Mouse (Mus musculus) thymus, adult 2 months (tissue): ENCODE data around the gene Diaph2. TPM values are rescaled to one million over a fixed set of nuclear protein-coding genes. Genes with fewer than 3 reads are reported as not detected.
A peak's percentile ranks its signal among the peaks of the same experiment; 100 is the strongest.

Experiments
- DNase-seq: peaks from one replicate; pipeline ENCODE4 v3.0.0; 2021
- H3K27ac ChIP-seq: fragments of 200-500 bp; 2 replicates; pipeline ENCODE4 v1.5.1; 2012; ENCODE audit warnings: low read length, control low read depth; ENCODE audit not compliant: control insufficient read depth, insufficient read depth
- H3K27me3 ChIP-seq: fragments of 200-500 bp; 2 replicates; pipeline ENCODE4 v1.6.1; 2012; ENCODE audit warnings: mild to moderate bottlenecking, low read length, moderate library complexity, mixed read lengths; ENCODE audit not compliant: control insufficient read depth, insufficient read depth
- H3K36me3 ChIP-seq: fragments of 200-500 bp; 2 replicates; pipeline ENCODE4 v1.6.1; 2012; ENCODE audit warnings: mild to moderate bottlenecking, low read length, moderate library complexity; ENCODE audit not compliant: control insufficient read depth, insufficient read depth
- H3K4me1 ChIP-seq: fragments of 200-500 bp; replicated peaks from 2 replicates; pipeline ENCODE4 v1.6.1; 2012; ENCODE audit warnings: low read length; ENCODE audit not compliant: control insufficient read depth, insufficient read depth
- H3K4me3 ChIP-seq: fragments of 200-500 bp; 2 replicates; pipeline ENCODE4 v1.5.1; 2012; ENCODE audit warnings: mild to moderate bottlenecking, low read length, control low read depth, moderate library complexity; ENCODE audit not compliant: control insufficient read depth, insufficient read depth
- CTCF ChIP-seq: fragments of 200-500 bp; IDR thresholded peaks from 2 replicates; pipeline ENCODE4 v1.5.1; 2012; ENCODE audit warnings: mild to moderate bottlenecking, control low read depth, low read length, moderate library complexity, borderline replicate concordance; ENCODE audit not compliant: control insufficient read depth, poor library complexity, insufficient read depth; ENCODE audit errors: extremely low read depth
- POLR2A ChIP-seq: fragments of 200-500 bp; IDR thresholded peaks from 2 replicates; pipeline ENCODE4 v1.6.1; 2012; ENCODE audit warnings: mild to moderate bottlenecking, low read length, control low read depth, moderate library complexity; ENCODE audit not compliant: control insufficient read depth, poor library complexity, insufficient read depth; ENCODE audit errors: extremely low read depth
- WGBS: fragments of 180-500 bp; shearing (Covaris S2); methylation state at CpG from one replicate; pipeline ENCODE4 v1.1.7; 2018; 5-methylcytosine and 5-hydroxymethylcytosine counted together
- polyA plus RNA-seq: library from polyadenylated mRNA; depleted of rRNA; stranded (reverse); fragments of >200 nt; gene quantifications from 2 replicates; pipeline ENCODE4 v1.2.3, GENCODE M21; 2012

Gene Diaph2
- polyA plus RNA-seq, 1 experiment, result 3.5 TPM

DNA sequence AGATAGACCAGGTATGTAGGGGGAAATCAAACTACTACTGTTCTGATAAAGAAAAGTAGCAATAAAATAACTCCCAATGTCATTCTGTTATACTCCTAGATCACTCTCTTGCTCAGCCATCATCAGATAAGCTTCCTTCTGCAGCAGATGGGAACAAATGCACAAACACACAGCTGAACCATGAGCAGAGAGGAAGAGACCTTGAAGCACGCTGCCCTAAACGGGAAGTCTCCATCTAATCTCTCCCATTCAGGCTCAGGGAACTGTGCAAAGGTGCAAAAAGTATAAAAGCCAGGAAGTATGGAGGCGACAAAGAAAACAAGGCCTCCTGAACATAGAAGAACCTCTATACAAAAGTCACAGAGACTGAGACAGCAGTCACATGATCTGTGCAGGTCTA is 6.6 kb upstream of the Diaph2 start:
- H3K27me3 ChIP-seq, result no peaks in the 10 kb centered on the region
- WGBS, result 26% methylated on average over 3 of the region's 3 CpGs
- no peak overlapping the region for H3K27ac ChIP-seq
- H3K4me1 ChIP-seq, result no peaks in the 10 kb centered on the region
- TF ChIP-seq CTCF (no peak), POLR2A (no peak)
- no peaks in the 10 kb centered on the region for H3K36me3 ChIP-seq
- no peak overlapping the region for H3K4me3 ChIP-seq
- DNase-seq, result no peak

DNA sequence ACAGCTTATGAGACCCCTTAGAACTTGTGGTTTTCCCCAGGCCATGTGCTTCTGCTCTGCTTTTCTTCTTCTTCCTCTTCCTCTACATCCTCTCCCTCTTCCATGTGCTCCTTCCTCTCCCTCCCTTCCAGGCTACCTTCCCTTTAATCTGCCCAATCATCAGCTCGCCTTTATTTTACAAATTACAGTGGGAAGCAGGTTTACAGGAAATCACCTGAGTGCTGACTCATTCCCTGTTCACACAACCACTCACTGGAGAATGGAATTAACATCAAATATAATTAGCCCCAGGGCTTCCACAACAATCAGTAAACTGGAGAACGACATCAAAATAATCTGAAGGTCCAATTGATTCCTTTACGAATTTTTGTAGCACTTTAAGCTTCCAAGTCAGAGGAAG is 3.6 kb upstream of the Diaph2 start:
- Histone ChIP-seq H3K4me3 (no peak overlapping the region), H3K27me3 (no peaks in the 10 kb centered on the region), H3K4me1 (no peaks in the 10 kb centered on the region; the same call in 1 of the 2 replicates), H3K36me3 (no peaks in the 10 kb centered on the region), H3K27ac (no peak overlapping the region)
- TF ChIP-seq CTCF (no peak), POLR2A (no peak)
- no peak for DNase-seq
- WGBS, result 54% methylated on average over 3 of the region's 3 CpGs

GRCm38 (mm10) chrX:129749102-129749501 is 440 bp upstream of the Diaph2 start:
- no peak overlapping the region for H3K4me3 ChIP-seq

DNA sequence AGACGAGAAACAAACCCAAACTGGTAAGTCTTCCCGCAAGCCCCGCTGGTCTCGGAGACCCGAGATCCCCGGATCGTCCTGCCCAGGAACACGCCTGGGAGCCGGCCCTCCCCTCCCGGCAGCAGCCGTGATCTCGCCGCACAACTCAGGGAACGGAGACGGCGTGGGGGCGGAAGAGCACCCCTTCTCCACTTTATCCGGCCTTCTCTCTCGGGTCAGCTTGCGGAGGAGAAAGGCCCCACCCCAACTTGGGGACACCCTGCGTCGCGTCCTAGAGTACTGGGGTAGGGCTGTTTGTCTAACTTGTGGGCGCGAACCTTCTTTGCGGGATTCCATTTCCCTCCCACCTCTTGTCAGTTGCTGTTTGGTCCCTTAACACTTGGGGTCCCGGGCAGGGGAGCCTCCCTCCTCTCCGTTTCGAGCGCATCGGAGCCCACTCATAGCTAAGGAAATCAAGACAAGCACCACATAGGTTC is 590 bp downstream of the Diaph2 start:
- DNase-seq, result peak; percentile 23
- TF ChIP-seq POLR2A, result no peak
- no peak overlapping the region for H3K27ac ChIP-seq
- 3% methylated on average over 30 of the region's 31 CpGs for WGBS
- H3K27me3 ChIP-seq, result no peaks in the 10 kb centered on the region
- no peaks in the 10 kb centered on the region; the same call in 1 of the 2 replicates for H3K4me1 ChIP-seq
- peak overlapping the region; percentile 94 for H3K4me3 ChIP-seq
- H3K36me3 ChIP-seq, result no peaks in the 10 kb centered on the region

More at GRCm38 (mm10) chrX:129749102-129749501, 440 bp upstream of the Diaph2 start:
- 0% methylated on average over 1 of the region's 1 CpGs for WGBS
- TF ChIP-seq CTCF, result no peak
- no peak for TF ChIP-seq POLR2A
- Histone ChIP-seq H3K27ac (no peak overlapping the region), H3K4me1 (no peaks in the 10 kb centered on the region; the same call in 1 of the 2 replicates), H3K36me3 (no peaks in the 10 kb centered on the region), H3K27me3 (no peaks in the 10 kb centered on the region)
- DNase-seq, result no peak

GRCm38 (mm10) chrX:129750606-129751005 is 1.1 kb downstream of the Diaph2 start:
- H3K36me3 ChIP-seq, result no peaks in the 10 kb centered on the region
- WGBS, result 8% methylated on average over 6 of the region's 6 CpGs
- H3K4me1 ChIP-seq, result no peaks in the 10 kb centered on the region; the same call in 1 of the 2 replicates
- no peak overlapping the region for H3K27ac ChIP-seq
- peak overlapping the region; percentile 94 for H3K4me3 ChIP-seq
- TF ChIP-seq POLR2A (no peak), CTCF (no peak)
- no peaks in the 10 kb centered on the region for H3K27me3 ChIP-seq
- no peak for DNase-seq

GRCm38 (mm10) chrX:129756606-129757005 is 7.1 kb downstream of the Diaph2 start:
- DNase-seq, result no peak
- Histone ChIP-seq H3K27ac (no peak overlapping the region), H3K4me3 (no peak overlapping the region), H3K36me3 (no peaks in the 10 kb centered on the region), H3K27me3 (no peaks in the 10 kb centered on the region), H3K4me1 (no peaks in the 10 kb centered on the region)
- no peak for TF ChIP-seq CTCF
- no peak for TF ChIP-seq POLR2A

- H3K36me3 ChIP-seq, result no peaks in the 10 kb centered on the region
- no peak overlapping the region for H3K27ac ChIP-seq
- no peaks in the 10 kb centered on the region for H3K27me3 ChIP-seq
- H3K4me1 ChIP-seq, result no peaks in the 10 kb centered on the region
- WGBS, result 97% methylated on average over 2 of the region's 2 CpGs
- TF ChIP-seq CTCF (no peak), POLR2A (no peak)
- H3K4me3 ChIP-seq, result no peak overlapping the region
- no peak for DNase-seq
Observed at GRCm38 (mm10) chrX:129762649-129763048, 13.1 kb downstream of the Diaph2 start.
